Mouse (Mus musculus) adrenal gland, adult 8-10 months (tissue): Measurements from ENCODE around the gene Smagp. TPM values are rescaled to one million over a fixed set of nuclear protein-coding genes. Genes with fewer than 3 reads are reported as not detected.
"Not testable (repeated sequence)": the region's sequence is repeated elsewhere in the genome, so short reads cannot be mapped to it uniquely, and the experiment has no call there.

Experiments used
- DNase-seq: peaks from one replicate; pipeline ENCODE4 v3.0.0; 2022
- total RNA-seq, 4 experiments: library from RNA; stranded (reverse); gene quantifications; 2 replicates each; pipeline ENCODE4 v1.2.4; 2022

Smagp gene
- total RNA-seq, 4 experiments from 2014 or later: 42.7 to 64.0 (median 55.6) TPM

DNA sequence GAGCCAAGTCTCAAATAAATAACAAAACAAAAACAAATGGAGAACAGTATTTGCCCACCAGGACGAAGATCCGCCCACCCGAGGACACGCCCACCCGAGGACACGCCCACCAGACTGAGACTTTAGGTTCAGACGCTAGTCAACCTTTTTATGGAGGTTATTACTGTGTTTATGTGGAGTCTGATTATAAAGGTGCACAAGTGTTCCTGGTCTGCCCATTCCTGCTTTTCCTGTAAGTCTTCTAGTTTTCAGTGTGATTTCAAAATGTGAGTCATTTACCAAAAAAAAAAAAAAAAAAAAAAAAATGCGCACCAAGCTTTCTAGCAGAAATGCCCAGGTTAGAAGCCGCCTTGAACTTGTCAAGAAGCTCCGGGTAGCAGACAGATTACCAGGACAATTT is 9.5 kb downstream of the Smagp start:
- DNase-seq: no peak

GRCm38 (mm10) chr15:100624435-100624834 is 12.3 kb downstream of the Smagp start:
- peak; percentile 70 for DNase-seq

DNA sequence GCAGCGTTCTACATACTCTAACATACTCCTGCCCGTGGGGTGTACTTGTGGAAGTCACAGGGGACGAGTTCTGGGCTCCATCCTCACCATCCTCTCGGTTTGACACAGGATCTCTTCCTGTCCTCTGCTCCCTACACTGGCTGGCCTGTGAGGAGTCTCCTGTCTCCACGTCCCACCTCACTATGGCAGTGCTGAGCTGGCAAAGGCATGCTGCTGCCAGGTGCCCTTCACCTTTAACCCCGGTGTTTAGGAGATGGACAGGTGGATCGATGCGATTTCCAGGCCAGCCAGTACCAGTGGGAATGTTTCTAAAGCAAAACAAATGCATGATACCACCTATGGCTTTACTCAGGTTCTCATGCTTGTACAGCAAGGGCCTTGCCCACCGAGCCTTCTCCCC is 13.0 kb downstream of the Smagp start:
- DNase-seq: no peak

DNA sequence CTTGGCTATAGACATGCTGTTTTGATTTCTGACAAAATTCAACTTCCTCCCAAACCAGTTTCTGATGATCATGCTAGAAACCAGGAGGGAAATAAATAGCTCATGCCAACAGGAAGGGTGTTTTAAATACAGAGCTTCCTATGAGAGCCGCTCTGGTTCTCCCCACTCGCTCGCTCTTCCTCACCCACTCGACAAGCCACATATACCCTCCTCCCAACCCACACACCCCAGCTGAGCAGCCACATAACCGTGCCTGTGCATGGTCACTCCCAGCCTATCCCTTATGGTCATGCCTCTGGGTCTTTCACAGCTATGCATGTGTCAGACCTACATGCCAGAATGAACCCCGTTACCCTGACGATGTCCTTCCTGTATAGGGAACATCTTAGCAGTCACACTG is 14.6 kb downstream of the Smagp start:
- no peak for DNase-seq

DNA sequence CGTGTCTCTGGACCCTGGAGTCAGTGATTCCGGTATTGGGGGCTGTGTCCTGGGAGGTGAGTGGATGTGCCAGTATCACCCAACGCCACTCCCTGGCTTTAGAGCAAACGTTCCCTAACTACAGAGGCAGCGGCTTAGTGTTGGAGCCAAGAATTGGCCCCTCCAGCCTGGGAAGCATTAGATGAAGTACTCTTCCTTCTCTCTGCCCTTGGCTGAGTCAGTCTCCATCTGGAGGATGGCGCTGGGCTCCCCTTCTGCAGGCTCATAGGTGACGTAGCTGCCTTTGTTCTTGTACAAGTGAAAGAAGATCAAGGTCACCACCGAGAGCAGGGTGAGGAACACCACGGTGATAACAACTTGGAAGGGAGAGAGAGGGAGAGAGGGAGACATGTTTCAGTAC is 15.1 kb downstream of the Smagp start:
- peak; percentile 75 for DNase-seq

DNA sequence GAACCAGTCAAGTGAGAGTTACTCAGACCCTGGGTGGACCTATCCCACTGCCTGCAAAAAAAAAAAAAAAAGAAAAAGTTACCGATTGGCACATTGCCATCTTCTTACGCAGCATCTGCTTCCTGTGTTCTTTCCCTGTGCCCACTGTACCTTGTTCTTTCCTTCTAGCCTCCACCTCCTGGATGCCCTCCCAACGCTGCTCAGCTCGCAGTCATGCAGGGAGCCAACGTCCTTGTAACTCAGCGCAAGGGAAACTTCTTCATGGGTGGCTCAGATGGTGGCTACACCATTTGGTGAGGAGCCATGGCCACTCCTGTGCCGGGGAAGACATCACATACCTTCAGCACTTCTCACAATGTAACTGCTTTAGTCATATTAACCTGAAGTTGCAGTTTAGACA is 17.5 kb downstream of the Smagp start:
- no peak for DNase-seq

DNA sequence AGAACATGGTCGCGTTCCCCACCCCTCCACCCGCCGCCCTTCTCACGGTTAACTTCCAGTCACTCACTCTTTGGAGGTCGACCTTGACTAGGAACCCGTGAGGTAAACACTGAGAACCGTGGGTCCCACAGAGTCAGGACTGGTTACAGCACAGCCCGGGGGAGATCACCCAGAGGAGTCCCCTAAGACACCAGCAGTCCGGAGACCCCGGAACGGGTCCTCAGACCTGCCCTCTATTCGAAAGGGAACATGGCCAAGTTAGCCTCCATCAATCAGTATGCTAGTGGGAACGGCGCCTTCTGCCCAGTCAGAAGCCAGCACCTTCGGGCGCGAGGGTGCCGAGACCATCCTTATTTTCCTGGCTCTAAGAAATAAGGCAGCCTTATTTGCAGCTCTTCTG is 20.5 kb downstream of the Smagp start:
- no peak for DNase-seq

DNA sequence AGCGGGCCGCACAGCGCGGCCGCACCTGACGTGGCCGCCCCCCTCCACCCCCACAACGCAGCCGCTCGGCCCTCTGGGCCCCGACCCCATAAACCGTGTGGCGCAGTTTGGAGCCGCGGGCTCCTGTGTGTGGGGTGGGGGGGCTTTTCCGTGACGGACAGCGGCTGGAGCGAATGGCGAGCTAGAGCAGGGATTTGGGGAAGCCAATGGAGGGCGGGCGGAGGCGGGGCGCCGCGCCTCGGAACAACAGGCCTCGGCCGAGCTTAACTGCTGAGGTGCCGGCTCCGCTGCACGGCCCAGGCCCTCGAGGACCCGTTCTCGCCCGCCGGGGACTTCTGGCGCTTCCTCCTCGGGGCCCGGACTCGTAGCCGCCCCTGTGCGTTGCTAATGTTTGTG is 20.9 kb downstream of the Smagp start:
- peak; percentile 82 for DNase-seq

- peak; percentile 97 for DNase-seq
Observed at GRCm38 (mm10) chr15:100614996-100615824, 21.5 kb downstream of the Smagp start, which contains the start of gene Dazap2. TSS of gene Dazap2 (plus strand) at chr15:100615349.

GRCm38 (mm10) chr15:100614218-100614995 is 22.3 kb downstream of the Smagp start:
- no peak for DNase-seq

- DNase-seq: no peak
Observed at GRCm38 (mm10) chr15:100613584-100613983, 23.2 kb downstream of the Smagp start.

DNA sequence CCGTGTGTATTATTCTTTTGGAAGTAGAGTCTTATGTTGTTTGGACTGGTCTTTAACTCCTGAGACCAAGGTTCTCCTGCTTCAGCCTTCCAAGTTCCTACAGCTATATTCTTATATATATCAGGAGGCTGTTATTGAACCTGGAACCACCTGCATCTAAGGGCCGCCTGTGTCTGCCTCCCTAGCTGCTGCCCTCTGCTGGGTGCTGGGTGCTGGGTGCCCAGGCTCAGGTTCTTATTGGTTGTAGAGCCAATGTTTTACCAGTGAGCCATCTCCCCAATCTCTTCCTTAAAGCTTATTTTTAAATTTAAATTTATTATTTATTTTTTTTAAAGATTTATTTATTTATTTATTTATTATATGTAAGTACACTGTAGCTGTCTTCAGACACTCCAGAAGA is 24.3 kb downstream of the Smagp start:
- no peak for DNase-seq

DNA sequence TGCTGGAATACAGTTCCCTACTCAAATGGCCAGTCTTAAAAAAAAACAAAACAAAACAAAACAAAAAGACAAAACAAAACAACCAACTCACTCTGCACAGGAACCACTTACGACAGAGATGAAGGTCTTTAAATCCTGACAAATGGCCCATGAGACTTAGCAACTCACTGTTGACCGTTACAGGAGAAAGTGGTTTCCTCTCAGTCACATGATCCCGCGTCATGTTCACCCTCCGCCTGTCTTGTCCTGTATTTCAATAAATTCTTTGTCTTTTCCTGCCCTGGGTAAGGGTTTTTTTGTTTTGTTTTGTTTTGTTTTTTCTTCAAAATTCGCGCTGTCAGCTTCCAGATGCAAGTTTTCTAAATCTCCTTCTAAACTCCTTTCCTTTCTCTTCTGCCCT is 24.8 kb downstream of the Smagp start:
- DNase-seq: no peak

DNA sequence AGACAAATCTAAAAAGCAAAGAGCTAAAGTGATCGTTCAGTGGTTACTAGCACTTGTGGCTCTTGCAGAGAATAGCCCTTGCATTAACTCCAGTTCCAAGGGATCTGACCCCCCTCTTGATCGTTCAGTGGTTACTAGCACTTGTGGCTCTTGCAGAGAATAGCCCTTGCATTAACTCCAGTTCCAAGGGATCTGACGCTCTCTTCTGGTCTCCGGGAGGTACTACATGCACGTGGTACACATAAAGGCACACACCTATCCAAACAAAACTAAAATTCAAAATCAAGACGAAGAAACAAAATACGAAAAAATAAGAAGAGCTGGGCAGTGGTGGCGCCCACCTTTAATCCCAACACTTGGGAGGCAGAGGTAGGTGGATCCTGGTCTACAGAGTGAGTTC is 30.1 kb downstream of the Smagp start:
- not testable (repeated sequence) for DNase-seq

DNA sequence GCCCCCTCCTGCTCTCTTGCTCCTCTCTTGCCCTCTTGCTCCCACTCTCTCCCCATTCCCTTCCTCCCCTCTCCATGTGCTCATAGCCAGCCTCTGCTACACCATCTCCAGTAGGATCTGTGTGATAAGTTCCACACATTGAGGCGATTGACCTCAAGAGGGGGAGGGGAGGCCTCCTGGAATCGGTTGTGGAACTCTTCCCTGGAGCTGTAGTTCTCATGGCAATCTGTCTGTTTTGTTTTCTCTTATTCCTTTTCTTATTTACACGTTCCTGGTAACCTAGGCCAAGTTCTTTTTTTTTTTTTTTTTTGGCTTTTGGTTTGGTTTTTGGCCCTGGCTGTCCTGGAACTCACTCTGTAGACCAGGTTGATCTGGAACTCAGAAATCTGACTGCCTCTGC is 35.1 kb downstream of the Smagp start:
- no peak for DNase-seq

DNA sequence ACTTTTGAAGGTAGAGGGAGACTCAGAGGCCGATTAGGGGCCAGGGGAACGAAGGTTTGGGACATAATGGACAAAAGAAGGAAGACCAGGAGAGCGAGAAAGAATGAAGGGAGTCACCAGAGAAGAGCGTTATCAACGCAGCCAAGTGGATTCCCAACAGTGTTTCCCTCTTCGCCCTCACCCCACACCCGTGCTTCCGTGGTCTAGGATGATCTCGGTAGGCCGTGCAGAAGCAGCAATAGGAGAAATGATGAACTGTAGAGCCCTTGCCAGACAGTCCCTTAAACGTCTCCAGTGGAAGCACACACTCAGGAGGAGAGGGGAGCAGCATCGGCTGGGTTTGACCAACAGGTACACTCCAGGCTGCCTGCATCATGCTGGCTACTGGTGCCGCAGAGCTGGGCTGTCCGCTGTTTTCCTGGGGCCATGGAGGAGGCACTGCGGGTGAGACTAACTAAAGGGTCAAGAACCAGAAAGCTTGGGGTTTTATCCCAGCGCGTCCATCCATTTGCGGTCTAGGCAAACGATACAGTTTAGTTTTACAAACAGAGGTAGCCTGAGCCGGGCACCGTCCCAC is 36.0 kb downstream of the Smagp start:
- no peak for DNase-seq

DNA sequence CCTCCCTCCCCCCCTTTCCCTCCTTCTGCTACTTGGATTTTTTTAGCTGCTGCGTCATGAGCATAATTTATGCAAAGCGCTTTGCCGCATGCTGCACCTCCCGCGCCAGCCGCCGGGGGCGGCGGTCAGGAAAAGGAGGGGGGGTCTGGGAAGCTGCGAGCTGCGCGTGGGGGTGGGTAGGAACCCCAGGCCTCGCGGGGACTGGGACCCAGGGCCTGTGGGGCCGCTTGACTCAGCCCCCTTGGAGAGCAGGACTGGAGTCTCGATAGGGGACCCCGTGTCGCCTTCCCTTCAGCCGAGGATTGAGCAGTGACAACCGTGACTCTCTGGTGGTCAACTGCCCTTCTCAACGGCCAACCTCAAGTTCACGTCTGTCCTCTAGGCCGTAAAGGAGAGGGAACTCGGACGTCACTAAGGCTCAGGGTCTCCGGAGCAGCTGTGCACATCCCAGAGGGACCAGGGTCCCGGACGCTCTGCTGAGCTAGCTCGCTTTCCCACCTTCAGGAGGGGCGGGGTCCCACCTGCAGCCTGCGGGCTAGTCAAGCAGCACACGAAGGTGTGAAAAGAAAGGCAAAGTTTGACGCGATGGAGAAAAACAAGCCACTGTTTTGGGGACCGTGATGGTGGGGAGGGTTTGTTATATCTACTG is 36.6 kb downstream of the Smagp start:
- peak; percentile 55 for DNase-seq

- DNase-seq: no peak
Observed at GRCm38 (mm10) chr15:100599276-100600046, 37.3 kb downstream of the Smagp start, which contains the start of gene Pou6f1. TSS of gene Pou6f1 (minus strand) at chr15:100599984.

DNA sequence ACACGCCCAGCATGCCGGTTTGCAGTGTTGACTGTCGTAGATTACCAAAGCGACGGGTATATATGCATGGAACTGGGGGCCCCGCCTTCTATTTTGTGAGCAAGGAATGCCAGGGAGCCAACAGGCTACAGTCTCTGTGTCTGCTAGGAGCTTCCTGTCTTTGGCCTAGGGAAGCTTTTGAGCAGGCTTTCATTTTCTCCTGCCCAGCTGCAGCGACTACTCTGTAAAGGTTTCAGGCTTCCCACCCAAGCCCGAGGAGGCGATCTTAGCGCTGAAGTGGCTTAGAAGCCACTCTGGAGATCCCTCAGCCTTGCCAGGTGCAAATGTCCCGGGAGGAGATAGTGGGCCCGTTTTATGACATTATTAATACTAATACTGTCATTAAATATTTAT is 37.9 kb downstream of the Smagp start:
- no peak for DNase-seq

DNA sequence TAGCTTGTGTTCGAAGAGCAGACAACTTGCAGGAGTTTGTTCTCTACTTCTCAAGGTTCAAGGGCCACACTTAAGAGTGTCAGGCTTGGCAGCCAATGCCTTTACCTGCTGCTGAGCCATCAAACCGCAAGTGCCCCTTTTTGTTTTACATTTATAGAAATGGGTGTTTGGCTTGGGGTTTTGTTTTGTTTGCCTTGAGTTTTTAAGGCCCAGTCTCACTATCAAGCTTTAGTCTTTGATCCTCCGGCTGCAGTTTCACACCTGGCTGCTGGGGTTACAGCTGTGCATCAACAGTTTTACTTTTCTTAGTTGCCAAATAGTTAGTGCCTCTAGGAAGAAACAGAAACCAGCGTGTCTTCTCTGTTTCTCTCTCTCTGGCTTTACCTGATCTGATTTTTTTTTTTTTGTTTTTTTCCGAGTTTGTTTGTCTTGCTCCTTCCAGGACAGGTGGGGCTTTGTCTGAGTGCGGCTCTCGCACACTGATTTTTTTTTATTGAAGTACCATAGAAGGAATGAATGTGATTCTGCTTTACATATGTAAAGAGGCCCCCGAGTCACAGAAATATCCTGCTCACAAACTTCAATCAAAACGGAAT is 38.4 kb downstream of the Smagp start:
- no peak for DNase-seq

DNA sequence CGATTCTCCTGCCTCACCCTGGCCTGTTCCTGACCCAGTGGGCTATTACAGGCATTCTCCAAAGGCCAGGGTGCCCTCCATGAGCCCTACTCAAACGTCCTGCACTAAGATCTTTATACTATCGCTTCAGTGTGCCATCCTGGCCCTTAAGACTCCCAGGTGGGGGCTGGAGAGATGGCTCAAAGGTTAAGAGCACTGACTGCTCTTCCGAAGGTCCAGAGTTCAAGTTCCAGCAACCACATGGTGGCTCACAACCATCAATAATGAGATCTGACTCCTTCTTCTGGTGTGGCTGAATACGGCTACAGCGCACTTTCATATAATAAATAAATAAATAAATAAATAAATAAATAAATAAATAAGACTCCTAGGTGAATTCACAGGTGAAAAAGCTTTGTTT is 43.9 kb downstream of the Smagp start:
- no peak for DNase-seq

GRCm38 (mm10) chr15:100590436-100590835 is 46.3 kb downstream of the Smagp start:
- DNase-seq: no peak
